Mouse (Mus musculus) cerebellum, adult 2 months (tissue): ENCODE measurements around the gene Gm4201. TPM values are rescaled to one million over a fixed set of nuclear protein-coding genes. Genes with fewer than 3 reads are reported as not detected.
"Not testable (repeated sequence)": the region's sequence is repeated elsewhere in the genome, so short reads cannot be mapped to it uniquely, and the experiment has no call there.

ENCODE experiments used
- DNase-seq, 2 experiments: peaks; one replicate each; pipeline ENCODE4 v3.0.0; 2021
- H3K27ac ChIP-seq: fragments of 200-500 bp; 2 replicates; pipeline ENCODE4 v1.5.1; 2012; ENCODE audit warnings: low read length, control low read depth, inconsistent platforms; ENCODE audit not compliant: insufficient read depth
- H3K27me3 ChIP-seq: fragments of 200-500 bp; 2 replicates; pipeline ENCODE4 v1.6.1; 2012; ENCODE audit warnings: inconsistent platforms, mild to moderate bottlenecking, low read length, moderate library complexity; ENCODE audit not compliant: control insufficient read depth, insufficient read depth
- H3K4me1 ChIP-seq: fragments of 200-500 bp; 2 replicates; pipeline ENCODE4 v1.6.1; 2011; ENCODE audit warnings: low read length; ENCODE audit not compliant: control insufficient read depth, insufficient read depth
- H3K4me3 ChIP-seq: fragments of 200-500 bp; replicated peaks from 2 replicates; pipeline ENCODE3; 2011; ENCODE audit warnings: mild to moderate bottlenecking, low read depth, low read length, control low read depth; ENCODE audit not compliant: insufficient read depth
- WGBS: fragments of 180-500 bp; shearing (Covaris S2); methylation state at CpG from one replicate; pipeline ENCODE4 v1.1.7; 2018; 5-methylcytosine and 5-hydroxymethylcytosine counted together
- polyA plus RNA-seq: library from polyadenylated mRNA; depleted of rRNA; stranded (reverse); fragments of >200 nt; gene quantifications from 2 replicates; pipeline ENCODE4 v1.2.3, GENCODE M21; 2012; rRNA removed

Gene Gm4201
- not detected in 2 replicates for polyA plus RNA-seq

DNA sequence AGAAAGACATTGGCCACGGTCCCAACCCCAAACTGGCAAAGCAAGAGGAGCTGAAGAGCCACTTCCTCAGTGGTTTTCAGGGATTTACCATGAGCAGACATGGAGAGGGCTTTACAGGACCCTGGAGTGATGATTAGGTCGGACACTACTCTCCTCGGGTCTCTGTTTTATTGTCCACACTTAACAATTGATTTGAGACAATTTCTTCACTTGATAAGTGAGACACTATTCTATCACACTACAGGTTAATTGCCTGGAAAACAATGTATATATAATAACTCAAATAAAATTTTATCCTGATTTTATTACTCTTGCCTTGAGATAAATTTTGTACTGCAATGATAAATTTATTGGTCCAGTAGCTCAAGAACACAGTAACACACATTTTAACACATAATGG lies at the start of gene Gm4201:
Gene Gm4201, minus strand, starts transcription at position 101 of the 400 bp plus-strand sequence.
- not testable (repeated sequence) for H3K4me1 ChIP-seq, H3K27ac ChIP-seq, DNase-seq, H3K27me3 ChIP-seq, H3K4me3 ChIP-seq
- no CpG with 5 or more reads among the region's 3 CpGs for WGBS

DNA sequence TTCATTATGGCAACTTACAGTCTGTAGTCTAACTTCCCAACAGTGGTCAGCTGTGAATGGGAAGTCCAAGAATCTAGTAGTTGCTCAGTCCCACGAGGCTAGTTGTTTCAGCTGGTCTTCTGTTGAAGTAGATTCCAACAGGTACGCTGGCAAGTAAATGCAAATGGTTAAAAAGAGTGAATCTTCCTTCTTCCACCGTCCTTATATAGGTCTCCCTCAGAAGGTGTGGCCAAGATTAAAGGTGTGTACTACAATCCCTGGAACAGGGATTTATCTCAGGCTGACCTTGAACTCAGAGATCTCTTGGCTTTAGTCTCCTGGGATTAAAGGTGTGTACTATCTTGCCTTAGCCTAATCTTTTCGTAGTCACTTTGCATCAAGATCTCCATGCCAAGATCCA lies 22.9 kb upstream of the Gm4201 start, which contains the start of gene Gm4565:
Gene Gm4565, minus strand, starts transcription at position 101 of the 400 bp plus-strand sequence.
- H3K4me3 ChIP-seq, DNase-seq, H3K27ac ChIP-seq, H3K27me3 ChIP-seq, H3K4me1 ChIP-seq: not testable (repeated sequence)
- 73% methylated on average over 2 of the region's 4 CpGs for WGBS

DNA sequence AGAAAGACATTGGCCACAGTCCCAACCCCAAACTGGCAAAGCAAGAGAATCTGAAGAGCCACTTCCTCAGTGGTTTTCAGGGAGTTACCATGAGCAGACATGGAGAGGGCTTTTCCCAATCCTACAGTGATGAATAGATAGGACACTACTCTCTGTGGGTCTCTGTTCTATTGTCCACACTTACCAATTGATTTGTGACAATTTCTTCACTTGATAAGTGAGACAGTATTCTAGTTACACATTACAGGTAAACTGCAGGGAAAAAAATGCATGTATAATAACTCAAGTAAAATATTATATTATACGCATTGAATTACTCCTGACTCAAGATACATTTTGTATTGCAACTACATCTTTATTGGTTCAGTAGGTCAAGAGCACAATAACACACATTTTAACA lies 30.4 kb downstream of the Gm4201 start, which contains the start of gene Gm8677:
Gene Gm8677, minus strand, starts transcription at position 101 of the 400 bp plus-strand sequence.
- no CpG with 5 or more reads among the region's 1 CpGs for WGBS
- H3K4me1 ChIP-seq, H3K4me3 ChIP-seq, H3K27ac ChIP-seq, DNase-seq, H3K27me3 ChIP-seq: not testable (repeated sequence)

DNA sequence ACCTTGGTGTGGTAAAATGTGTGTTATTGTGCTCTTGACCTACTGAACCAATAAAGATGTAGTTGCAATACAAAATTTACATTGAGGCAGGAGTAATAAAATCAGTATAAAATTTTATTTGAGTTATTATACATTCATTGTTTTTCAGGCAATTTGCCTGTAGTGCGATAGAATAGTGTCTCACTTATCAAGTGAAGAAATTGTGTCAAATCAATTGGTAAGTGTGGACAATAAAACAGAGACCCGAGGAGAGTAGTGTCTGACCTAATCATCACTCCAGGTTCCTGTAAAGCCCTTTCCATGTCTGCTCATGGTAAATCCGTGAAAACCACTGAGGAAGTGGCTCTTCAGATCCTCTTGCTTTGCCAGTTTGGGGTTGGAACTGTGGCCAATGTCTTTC lies 42.5 kb downstream of the Gm4201 start, which contains the start of gene Vmn1r152:
Gene Vmn1r152, plus strand, starts transcription at position 301 of the 400 bp plus-strand sequence.
- not testable (repeated sequence) for H3K4me1 ChIP-seq, H3K4me3 ChIP-seq, DNase-seq, H3K27ac ChIP-seq, H3K27me3 ChIP-seq
- WGBS = no CpG with 5 or more reads among the region's 3 CpGs

Other genes starting within 250 kb of the Gm4201 start
- not detected in 2 replicates for gene Gm4187, start 235.6 kb downstream of the Gm4201 start, polyA plus RNA-seq
- not detected in 2 replicates for gene Gm8660, start 194.3 kb downstream of the Gm4201 start, polyA plus RNA-seq
- gene Vmn1r148, start 151.8 kb downstream of the Gm4201 start, polyA plus RNA-seq = not detected in 2 replicates
- not detected in 2 replicates for gene Vmn1r149, start 127.1 kb downstream of the Gm4201 start, polyA plus RNA-seq
- not detected in 2 replicates for gene Gm10665, start 101.3 kb downstream of the Gm4201 start, polyA plus RNA-seq
- gene Vmn1r151, start 65.7 kb downstream of the Gm4201 start, polyA plus RNA-seq = not detected in 2 replicates
- not detected in 2 replicates for gene Vmn1r152, start 42.4 kb downstream of the Gm4201 start, polyA plus RNA-seq
- not detected in 2 replicates for gene Gm8677, start 30.5 kb downstream of the Gm4201 start, polyA plus RNA-seq
- gene Gm4565, start 22.8 kb upstream of the Gm4201 start, polyA plus RNA-seq = not detected in 2 replicates
- gene Vmn1r155, start 92.7 kb upstream of the Gm4201 start, polyA plus RNA-seq = not detected in 2 replicates
- gene Gm8693, start 127.0 kb upstream of the Gm4201 start, polyA plus RNA-seq = not detected in 2 replicates
- gene Gm4567, start 154.4 kb upstream of the Gm4201 start, polyA plus RNA-seq = not detected in 2 replicates
- not detected in 2 replicates for gene Vmn1r157, start 196.4 kb upstream of the Gm4201 start, polyA plus RNA-seq
- gene Vmn1r158, start 225.4 kb upstream of the Gm4201 start, polyA plus RNA-seq = not detected in 2 replicates